Mouse (Mus musculus) urinary bladder, postnatal 4 days (tissue): ENCODE results near the gene 1700092M07Rik.
A peak's percentile ranks its signal among the peaks of the same experiment; 100 is the strongest.

Experiments used
- DNase-seq, 2 experiments: peaks; one replicate each; pipeline ENCODE4 v3.0.0; 2021 to 2022; ENCODE audit warnings: low spot score in 2 of 2

Gene 1700092M07Rik

DNA sequence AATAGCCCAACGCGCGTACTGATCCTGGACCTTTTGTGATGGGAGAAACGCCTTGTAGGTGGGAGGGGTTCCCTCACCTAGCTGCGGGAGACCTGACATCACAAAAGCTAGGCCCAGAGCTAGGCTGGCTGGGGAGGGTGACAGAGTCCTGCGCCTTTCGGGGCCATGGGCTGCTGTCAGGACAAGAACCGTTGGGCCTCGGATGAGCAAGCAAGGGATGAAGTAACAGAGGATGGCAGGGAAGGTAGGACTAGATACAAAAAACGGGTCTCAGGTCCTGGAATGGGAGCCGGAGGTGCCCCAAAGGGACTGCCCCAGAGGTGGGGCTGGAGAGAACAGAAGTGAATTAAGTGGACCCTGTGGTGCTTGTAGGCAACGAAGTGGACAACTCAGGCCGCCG, at the start of gene 1700092M07Rik:
TSS of gene 1700092M07Rik (plus strand) at position 116 of the 400 bp plus-strand sequence.
- DNase-seq, result no peak

DNA sequence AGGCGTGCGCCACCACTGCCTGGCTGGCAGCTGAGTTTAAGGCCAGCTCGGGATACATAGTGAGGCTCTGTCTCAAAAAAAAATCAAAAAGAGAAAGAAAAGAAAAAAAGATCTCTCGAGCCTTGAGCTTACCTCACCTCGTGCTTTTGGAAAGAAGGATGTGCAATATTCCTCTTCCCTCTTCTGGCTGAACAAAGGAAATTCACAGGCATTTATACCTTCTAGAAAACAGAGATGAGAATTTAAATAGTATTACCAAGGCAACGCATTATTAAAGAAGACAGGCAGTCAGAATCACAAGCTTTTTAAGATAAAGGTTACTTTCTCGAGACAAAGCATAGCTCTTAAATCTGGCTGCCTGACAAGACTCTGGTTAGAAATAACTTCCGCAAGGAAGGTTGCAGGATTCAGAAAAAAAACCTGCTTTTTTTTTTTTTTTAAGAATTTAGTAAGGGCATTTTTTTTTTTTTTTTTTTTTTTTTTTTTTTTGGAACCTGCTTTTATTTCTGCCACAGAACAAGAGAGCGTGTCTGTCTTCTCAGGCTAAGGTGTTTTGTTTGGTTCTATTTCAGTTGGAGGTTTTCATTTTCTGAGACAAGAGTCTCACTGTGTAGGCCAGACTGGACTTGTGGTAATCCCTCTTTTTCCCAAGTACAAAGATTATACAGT, 48.5 kb upstream of the 1700092M07Rik start:
- no peak for DNase-seq

DNA sequence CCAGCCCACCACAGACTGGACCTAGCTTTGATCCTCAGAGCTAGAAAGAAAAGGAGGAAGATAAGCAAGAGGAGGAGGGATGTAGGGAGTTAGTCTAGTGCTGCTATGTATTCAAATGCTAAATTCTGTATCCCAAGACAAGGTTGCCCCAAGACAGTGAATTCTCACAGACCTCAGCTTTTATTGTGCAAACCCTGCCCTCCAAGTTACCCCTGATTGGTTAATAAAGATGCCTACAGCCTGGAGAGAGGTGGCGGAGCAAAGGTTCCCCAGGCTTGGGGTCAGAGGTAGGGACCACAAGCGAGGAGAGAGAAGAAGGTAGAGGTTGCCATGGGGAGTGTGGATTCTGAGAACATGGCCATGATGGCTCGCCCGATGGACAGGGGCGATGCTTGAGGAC, 47.8 kb upstream of the 1700092M07Rik start:
- no peak for DNase-seq

DNA sequence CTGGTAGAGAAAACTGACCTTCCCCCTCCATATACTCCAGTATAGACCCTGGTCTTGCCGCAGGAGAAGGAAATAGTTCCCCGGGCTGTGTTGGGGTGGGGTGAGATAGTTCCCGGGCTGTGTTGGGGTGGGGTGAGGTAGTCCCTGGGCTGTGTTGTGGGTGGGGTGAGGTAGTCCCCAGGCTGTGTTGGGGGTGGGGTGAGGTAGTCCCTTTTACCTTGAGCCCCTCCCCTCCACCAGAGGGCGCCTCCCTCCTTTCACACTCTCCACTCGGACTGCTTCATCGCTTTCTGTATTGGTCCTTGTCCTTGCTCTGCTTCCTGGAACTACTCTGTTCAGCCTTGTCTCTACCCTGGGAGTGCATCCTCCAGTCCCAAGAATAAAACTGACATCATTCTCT, 45.2 kb upstream of the 1700092M07Rik start:
- DNase-seq, result no peak

DNA sequence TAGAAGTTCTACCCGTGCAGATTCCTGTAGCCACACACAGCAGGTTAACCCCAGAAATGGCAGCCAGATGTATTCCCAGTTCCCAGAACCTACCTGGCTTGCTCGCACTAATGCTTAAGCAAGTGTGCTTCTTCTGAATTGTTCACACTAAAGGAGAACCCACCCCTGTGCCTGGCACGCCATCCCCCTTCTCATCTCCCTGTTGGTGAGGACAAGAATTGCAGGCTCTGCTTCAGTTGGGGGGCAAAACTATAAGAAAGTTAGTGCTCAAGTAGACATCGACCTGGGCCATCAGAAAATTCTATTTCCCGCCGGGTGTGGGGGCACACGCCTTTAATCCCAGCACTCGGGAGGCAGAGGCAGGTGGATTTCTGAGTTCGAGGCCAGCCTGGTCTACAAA, 40.9 kb upstream of the 1700092M07Rik start:
- no peak for DNase-seq

DNA sequence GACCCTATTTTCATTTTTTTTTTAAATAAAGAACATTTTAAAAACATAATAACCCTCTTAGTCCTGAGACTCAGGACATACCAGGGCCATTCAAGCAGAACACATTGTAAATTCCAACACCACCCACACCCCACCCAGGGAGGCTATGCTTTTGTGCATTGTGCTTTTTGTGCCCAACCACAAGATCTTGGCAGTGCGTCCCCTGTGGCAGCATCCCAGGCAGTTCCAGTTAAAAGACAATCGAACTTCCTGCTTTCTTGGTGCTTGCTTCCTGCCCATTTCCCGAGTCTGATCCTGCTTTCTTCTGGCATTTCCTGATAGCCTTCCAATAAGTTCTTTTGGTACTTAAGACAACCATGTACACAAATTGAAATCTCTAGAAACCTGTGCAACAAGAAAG, 38.1 kb upstream of the 1700092M07Rik start:
- no peak for DNase-seq

DNA sequence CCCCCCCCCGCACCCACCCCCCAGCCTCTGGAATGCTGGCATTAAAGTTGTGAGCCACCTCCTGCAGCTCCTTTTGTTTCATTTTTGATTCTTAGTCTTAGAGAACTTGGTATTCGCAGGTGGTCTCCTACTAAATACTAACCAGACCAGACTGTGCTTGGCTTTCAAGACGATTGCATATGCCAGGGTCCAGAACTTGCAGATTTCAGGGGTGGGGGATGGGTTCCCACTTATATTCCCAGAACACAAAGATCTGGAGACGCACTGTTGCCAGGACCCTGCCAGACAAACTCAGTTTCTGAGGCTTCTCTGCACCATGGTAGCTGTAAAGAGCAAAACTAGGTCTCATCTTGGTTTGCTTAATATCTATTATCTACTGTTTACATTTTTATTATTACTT, 36.9 kb upstream of the 1700092M07Rik start:
- DNase-seq, result no peak

DNA sequence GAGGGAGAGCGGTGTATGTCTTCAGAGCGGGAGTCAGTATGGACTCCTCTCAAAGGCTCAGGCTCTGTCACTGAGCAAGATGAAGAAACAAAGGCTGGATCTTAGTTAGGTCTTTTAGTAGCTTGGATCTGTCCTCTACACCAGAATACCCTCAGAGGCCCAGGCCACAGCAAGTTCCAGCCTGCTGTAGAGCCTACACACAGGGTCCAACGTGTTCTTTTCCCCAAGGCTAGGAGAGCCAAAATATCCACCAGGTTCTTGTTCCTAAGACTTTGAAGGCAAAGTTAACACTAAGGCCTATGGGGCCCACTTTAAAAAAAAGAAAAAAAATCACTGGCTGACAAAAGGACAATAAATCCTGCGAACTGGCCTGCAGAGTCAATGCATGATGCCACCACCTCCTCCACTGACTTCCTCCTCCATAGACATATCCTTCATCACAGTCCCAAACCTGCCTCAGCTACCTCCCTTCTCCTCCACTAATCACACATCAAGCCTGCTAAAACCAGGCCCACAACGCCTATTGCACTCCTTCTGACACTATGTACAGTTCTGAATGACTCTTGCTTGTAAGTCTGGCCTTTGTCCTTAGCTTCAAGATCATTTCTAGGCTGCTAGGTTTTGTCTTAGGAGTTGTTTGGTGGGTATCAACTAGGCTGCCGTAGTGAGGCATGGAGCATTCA, 35.4 kb upstream of the 1700092M07Rik start:
- no peak for DNase-seq

DNA sequence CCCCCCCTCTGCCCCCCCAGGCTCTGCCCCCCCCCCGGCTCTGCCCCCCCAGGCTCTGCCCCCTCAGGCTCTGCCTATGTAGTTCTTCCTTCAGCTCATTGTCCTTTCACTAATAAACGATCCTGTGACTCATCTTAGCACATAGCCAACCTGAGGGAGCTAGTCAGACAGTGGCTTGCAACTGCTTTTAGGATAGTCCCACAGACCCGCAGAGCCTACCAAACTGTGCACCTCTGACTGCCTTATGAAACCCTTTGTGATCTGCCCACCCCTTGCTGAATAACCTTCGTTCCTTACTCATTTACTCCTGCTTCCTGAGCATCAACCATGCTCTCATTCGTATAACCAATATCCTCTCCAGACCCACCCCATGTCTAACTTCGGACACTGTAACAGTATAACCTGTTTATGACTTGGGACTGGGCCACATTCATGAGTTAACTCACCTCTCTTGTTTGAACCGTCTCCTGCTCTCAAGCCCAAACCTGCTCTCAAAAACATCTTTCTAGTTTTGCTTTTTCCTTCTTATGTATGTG, 34.3 kb upstream of the 1700092M07Rik start:
- no peak for DNase-seq

DNA sequence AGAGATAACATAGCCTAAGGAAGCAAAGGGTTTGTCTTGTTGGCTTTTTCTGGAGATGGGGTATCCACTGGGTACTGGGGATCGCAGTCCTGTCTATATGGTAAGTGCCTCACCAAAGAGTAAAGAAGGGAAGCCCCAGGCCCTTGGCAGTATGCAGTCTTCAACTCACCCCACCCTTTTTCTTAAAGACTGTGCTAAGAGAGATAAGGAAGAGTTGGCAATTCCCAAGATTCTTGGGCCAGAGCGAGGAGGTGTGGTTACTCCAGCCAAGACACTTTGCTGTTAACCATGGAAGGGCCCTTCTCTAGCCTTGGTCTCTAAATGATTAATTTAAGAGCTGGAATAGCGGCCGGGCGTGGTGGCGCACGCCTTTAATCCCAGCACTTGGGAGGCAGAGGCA, 33.6 kb upstream of the 1700092M07Rik start:
- DNase-seq, result no peak

DNA sequence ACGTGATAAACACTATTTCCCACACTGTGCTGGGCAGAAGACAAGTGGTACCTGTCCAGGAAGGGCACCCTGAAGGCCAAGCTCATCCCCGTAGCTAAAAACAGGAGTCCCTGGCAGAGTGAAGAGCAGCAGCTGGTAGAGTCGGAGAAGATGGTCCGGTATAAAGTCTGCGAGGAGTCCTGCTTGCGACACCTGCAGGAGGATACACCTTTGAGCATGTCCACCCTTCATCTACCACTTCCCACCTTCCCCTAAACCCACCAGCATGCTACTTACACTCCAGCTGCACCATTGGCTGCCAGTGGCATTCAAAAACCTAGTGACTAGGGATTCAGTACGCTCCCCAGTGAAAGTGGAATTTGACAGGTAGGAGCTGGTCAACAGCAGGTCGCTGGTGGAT, 31.6 kb upstream of the 1700092M07Rik start:
- DNase-seq, result no peak

DNA sequence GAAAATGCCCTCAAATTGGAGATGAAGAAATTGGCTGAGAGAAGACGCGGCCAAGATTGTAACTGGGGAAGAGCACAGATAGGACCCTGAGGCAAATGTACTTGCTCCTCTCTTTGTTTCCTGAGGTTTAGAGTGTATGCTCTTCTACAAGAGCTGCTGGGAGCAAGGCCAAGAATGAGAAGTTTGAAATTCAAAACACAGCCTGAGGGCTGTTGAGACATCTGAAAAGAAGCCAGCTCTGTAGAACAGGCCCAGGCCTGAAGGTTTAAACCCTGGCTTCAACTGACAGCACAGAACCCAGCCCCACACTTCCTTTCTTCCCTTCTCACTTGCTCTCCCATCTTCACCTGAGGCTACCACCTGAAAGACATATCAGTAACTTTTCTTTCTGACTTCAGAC, 30.5 kb upstream of the 1700092M07Rik start:
- DNase-seq, result no peak

DNA sequence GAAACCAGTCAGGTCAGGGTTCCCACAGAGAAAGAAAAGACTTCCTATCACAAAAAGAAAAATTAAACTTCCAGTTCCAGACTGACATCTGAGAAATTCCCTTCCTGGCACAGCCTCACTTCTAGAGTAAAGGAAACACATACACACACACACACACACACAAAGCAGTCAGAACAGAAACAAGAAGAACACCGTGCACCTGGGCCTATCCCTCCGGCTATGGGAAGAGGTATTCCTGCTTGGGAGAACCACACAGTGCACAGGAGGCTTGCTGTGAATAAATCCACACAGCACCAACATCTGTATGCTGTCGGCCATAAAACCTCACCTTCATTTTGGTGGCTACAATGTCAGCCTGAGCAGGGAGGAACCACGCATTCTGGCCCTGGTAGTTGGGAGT, 29.0 kb upstream of the 1700092M07Rik start:
- no peak for DNase-seq

DNA sequence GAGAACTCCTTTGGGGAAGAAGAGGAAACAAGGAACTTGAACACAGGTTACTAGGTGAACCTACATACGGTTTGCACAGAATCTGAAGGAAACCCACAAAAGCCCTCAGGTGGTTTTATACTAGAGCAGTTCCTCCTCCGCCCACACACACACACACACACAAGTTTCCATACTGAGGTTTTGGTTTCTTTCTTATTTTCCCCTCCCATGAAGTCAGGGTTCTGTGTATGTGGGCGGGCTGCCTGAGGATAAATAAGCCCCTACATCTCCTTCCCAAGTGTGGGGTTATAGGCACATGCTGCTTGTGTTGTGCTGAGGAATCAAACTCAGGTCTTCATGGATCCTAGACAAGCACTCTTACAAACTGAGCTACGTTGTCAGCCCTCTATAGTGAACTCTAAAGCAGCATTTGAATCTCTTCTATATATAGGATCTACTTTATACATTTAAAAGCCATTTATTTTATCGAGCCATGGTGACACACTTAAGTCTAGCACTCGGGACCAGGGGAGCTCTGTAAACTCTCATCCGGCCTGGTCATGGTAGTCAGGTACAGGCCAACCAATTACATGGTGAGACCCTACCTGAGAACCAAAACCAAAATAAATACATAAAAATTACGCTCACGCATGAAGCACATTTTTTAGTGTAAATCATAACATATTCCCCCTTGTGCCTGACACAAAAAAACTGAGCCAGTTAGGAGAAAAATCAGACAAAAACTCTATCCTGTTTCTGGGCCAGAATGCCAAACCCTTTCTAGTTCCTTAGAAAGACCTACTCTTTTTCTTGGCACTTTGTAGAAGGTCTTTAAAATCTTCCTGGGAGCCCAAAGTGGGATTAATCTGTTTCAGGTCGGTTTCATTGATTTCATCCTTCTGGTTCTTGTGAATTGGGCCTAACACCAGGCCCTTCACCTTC, 28.3 kb upstream of the 1700092M07Rik start:
- no peak for DNase-seq

DNA sequence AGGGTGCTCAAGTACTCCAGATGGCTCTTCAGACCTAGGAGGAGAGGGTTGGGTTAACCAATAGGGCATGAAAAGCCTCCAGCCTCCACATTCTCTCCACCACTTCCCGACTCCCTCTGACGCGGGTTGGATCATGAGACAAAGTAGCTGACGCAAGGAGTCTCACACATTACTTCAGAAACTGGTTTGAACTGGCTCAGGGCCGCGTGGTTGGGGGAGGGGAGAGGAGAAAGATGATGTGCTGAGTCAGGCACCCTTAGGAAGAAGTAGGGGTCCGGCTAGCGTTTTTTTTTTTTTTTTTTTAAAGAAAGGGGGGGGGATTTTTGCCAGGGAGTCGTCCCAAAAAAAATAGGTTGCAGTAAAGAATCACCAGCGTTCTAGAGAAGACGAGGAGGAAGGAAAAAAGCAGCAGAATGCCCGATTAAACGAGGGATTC, 27.6 kb upstream of the 1700092M07Rik start:
- DNase-seq, result peak; percentile 60 to 80

DNA sequence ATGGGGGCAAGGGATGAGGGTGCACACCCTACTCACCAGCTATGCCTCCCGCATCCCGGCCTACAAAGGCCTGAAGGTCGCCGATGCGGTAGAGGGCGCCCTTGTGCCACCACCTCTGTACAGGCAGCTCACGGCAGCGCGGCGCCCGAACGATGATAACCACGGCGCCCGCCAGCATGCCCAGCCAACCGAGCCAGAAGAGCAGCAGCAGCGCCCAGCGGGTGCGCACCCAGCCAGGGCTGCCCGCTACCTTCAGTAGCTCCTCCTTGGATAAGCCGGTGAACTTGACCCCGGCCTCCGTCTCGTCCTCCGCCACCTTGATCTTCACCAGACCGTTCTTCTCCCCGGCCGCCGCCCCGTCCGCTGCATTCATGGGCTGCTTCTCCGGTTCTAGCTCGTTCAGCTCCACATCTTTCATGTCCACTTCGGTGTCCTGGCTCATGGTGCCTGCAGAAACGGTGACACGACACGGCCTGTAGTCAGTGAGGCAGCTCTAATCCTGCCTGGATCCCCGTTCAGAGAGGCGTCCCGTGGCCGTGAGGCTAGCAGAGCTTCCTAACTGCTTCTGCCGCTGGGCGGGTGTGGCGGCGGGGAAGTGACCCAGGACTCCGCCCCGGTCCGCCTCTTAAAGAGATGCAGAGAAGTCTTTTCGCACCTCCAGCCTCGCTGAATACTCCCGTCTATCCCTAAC, 27.1 kb upstream of the 1700092M07Rik start:
- peak; percentile 87 to 93 for DNase-seq

DNA sequence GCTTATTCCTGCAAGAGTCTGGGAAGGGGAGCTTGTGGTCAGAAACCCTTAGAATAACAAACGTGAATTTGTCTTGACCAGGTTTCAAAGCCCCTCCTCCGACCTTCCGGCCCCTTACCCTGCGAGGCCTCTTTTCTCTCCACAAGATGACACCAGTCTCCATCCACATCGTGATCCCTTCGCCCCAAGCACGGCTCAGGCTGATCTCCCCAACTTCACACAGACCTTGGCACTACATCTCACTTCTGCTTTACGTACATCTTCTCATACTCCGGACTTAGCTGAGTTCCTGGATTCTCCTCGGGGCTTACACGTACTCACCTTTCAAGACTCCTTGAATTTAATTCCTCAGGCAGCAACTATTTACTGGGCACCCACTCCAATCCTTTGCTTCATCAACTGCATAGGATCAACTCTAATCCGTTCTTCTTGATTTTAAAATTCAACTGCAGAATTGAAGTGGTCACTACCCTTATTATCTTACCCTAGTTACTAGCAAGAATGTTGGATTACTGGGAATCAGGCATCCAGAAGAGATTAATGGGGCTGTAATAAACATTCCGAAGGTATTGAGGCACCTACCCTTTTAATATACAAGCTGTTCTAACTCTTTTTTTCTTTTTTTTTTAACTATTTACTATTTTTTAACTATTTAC, 26.4 kb upstream of the 1700092M07Rik start:
- no peak for DNase-seq

DNA sequence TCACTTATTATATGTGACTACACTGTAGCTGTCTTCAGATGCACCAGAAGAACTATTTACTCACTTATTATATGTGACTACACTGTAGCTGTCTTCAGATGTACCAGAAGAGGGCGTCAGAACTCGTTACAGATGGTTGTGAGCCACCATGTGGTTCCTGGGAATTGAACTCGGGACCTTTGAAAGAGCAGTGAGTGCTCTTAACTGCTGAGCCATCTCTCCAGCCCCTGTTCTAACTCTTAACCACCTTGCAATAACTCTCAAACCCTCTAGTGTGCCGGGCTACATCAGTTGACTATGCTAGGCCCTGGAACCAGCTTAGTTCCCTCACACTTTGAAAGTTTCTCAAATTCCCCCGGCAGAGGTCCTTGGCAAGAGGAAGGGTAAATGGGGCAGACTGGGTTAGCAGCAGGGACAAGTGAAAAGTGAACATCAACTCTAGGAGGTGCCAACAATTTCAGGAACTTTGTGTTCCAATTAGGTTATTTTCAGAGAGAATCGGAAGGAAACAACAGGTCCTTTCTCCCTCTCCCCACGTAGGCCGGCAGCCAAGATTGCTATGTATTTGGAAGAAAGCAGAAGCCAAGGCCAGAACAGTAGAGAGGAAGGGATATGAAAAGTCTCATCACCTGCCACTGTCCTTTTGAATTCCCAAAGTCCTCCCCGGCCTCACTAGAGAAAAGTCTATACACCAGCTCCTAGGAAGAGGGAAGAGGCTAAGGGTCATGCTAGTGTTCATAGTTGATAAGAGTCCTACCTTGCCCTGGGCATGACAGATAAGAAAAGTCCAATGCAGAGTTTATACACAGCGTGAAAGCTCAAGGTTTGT, 25.7 kb upstream of the 1700092M07Rik start:
- DNase-seq, result no peak

DNA sequence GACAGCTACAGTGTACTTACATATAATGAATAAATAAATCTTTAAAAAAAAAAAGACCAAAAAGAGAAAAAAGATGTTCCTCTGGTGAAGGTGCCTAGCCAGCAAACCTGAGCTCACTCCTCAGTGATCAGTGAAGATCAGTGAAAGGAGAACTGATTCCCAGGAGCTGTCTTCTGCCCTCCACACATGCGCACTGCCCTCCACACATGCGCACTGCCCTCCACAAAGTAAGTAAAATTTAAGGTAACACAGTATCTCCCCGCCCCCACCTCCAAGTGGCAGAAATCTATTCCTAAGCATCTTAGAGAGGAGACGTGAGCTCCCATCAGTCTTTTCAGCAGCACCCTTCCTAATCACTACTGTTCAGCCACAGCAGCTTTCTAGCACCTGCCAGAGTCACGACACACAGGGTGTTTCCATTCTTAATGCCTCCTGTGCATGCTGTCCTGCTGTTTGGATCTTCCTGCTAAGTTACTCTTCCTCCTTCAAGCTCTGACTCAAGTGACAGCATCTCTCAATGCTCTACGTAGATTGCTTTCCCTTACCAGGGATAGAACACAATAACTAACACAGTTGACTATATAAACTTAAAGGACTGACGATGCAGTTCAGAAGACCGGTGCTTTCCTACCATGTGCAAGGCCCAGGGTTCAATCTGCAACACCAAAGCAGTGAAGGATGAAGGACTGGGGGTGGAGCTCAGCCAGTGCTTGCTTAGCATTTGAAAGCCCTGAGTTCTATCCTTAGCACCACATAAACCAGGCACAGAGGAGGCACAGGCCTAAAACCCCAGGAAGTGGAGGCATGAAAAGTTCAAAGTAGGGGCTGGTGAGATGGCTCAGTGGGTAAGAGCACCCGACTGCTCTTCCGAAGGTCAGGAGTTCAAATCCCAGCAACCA, 24.4 kb upstream of the 1700092M07Rik start:
- no peak for DNase-seq
